Mouse (Mus musculus): ENCODE results near the gene Chrng. TPM values are rescaled to one million over a fixed set of nuclear protein-coding genes. Genes with fewer than 3 reads are reported as not detected.

Chrng gene
- total RNA-seq, 2 experiments from 2014 or later = not detected

DNA sequence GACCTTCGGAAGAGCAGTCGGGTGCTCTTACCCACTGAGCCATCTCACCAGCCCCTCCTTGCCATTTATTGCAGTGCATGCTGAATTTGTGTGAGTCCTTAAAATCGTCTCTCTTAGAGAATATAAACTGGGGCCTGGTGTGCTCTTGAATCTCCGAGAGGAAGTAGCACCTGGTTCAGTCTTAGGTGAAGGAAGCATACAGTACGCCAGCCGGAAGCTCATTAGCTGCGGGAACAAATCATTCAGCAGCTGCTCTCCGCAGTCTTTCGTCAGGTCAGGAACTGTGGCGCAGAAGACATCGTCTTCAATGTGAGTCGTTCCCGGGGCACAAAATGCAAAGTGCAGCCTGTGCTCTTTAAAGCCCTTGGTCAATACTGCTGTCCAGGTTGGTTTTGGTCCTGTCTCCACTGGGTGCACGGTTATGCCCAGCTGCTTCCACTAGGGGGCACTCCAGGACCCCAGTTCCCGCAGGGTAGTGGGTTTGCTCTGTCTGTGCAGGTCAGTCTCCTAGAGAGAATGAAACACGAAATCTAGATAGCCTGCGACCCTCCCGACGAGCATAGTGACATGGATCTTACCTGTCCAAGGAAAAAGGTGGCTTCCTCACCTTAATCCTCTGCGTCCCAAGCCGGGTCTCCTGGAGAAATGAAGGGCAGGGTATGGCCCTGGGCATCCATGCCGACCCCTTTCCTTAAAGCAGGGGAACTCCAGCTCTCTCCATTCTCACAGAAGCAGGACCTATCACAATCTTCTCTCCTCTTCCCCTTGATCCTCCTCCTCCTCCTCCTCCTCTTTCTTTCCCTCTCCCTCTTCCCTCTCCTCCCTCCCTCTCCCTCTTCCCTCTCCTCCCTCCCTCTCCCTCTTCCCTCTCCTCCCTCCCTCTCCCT lies 41.7 kb downstream of the Chrng start:
- peak; percentile 87 to 90 for DNase-seq (ENCODE audit: extremely low spot score in 1 of 2, low spot score in 1 of 2)

DNA sequence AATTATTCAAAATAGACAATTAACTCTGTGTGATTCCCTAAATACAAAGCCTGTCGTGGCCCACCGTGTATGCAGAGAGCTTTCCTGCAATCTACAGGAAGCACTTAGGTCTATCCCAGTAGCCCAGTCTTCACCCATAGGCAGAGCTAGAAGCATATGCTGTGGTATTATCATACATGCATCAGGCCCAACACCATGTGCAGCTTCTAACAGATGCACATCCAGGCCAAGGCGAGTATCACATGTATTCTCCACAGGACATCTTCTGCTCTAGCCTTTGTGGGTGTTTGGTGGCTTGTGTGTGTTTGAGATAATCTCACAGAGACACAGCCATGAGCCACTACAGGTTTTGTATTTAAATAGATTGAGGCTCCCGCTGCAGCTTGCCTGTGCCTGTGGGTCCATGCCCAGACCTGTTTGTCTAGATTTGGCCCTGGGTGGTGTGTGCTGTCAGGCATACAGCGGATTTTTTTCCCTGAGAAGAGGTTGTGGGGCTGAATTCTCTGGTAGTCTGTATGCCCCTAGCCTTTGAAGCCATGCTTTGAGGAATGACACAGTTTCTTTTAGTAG lies 47.7 kb downstream of the Chrng start:
- DNase-seq (ENCODE audit: extremely low spot score in 1 of 2, low spot score in 1 of 2) = no peak

DNA sequence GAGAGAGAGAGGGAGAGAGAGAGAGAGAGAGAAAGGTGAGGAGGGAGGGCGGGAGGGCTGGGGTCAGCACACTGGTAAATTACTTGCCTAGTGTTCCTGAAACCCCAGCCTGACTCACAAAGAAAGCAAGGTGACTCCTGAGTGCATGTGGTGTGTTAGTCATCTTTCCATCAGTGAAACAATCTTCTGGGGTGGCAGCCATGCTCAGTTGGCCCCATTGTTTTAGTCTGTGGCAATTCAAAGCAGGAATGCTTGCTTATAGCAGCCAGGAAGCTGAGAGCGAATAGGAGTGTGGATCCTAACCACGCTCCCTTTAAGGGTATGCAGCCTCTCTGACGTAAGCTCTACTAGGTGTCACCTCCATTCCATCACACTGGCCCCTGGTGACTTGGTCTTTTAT lies 50.7 kb downstream of the Chrng start:
- no peak for DNase-seq (ENCODE audit: extremely low spot score in 1 of 2, low spot score in 1 of 2)

GRCm38 (mm10) chr1:87257691-87258090 lies 53.2 kb downstream of the Chrng start:
- DNase-seq (ENCODE audit: extremely low spot score in 1 of 2, low spot score in 1 of 2) = no peak

GRCm38 (mm10) chr1:87258484-87258883 lies 54.0 kb downstream of the Chrng start:
- no peak for DNase-seq (ENCODE audit: extremely low spot score in 1 of 2, low spot score in 1 of 2)

GRCm38 (mm10) chr1:87259316-87259715 lies 54.9 kb downstream of the Chrng start:
- no peak for DNase-seq (ENCODE audit: extremely low spot score in 1 of 2, low spot score in 1 of 2)

Other genes with a start within 250 kb of the Chrng start
- gene Alppl2, start 114.7 kb upstream of the Chrng start, total RNA-seq (2021) = not detected
- gene Alpi, start 103.1 kb upstream of the Chrng start, total RNA-seq (2021) = not detected
- not detected for gene Akp3, start 79.7 kb upstream of the Chrng start, total RNA-seq (2021)
- gene Ecel1, start 48.1 kb upstream of the Chrng start, total RNA-seq (2021) = 1 to 10 TPM; 1.4 to 3.6 TPM
- gene Prss56, start 21.3 kb upstream of the Chrng start, total RNA-seq (2021) = under 1 TPM; 0.34 to 0.42 TPM
- not detected for gene Chrnd, start 14.1 kb upstream of the Chrng start, total RNA-seq (2021)
- 10 to 100 TPM; 59.6 to 66.5 TPM for gene Eif4e2, start 9.3 kb downstream of the Chrng start, total RNA-seq (2021)
- 10 to 100 TPM; 16.3 to 17.2 TPM for gene Efhd1, start 59.7 kb downstream of the Chrng start, total RNA-seq (2021)
- gene Gigyf2, start 122.3 kb downstream of the Chrng start, total RNA-seq (2021) = 100 to 1,000 TPM in 1 of 2 experiments, 10 to 100 TPM in 1; 96.8 to 112 TPM
- 1 to 10 TPM; 1.3 to 1.4 TPM for gene Kcnj13, start 190.1 kb downstream of the Chrng start, total RNA-seq (2021)

Measured in layer of hippocampus, postnatal 25 days (tissue).